Mouse (Mus musculus) embryo, embryonic 11.5 days (tissue): ENCODE data around the gene Ankk1.

Source experiments
- DNase-seq: peaks from one replicate; pipeline ENCODE4 v3.0.0-alpha.2; 2012; ENCODE audit warnings: low read depth, low spot score

Ankk1 gene

GRCm38 (mm10) chr9:49426921-49427320 lies at the start of gene Ankk1:
Gene Ankk1 (minus strand): TSS chr9:49427021.
- no peak for DNase-seq

DNA sequence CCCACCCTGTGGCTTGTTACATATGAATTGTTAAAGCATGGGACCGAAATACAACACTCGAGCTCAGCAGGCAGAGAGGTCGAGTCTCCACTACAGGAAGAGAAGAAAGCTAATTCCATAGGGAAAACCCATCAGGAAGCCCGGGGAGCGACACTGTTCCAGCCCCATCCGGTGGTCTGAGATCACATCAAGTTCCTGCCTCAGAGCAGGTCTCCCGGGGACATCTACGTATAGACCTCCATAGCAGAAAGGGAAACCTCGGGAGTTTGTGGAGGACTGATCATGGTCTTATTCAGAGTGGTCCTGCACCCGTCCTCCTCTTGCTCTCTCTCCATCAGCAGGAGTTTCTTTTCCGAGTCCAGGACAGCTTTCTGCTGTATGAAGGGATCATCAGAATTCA lies 45.3 kb upstream of the Ankk1 start:
- DNase-seq, result no peak

GRCm38 (mm10) chr9:49470946-49471345 lies 44.1 kb upstream of the Ankk1 start:
- DNase-seq, result no peak

GRCm38 (mm10) chr9:49470006-49470405 lies 43.2 kb upstream of the Ankk1 start:
- no peak for DNase-seq

DNA sequence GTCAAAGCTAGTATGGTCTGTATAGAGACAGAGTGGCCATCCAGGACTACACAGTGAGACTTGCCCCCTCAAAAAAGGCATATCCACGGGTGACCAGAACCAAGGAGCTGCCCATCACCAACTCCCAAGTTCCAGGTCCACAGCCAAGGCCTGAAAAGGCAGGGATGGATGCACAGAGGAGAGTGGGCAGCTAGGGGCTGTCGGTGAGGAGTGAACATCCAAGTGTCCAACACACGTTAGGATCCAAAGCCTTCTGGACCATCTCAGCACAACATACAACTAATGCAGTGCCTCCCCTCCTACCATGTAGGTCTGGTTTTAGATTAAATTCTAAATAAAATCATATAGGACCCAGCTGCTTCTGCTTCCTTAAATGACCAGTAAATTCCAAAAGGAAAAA lies 29.3 kb upstream of the Ankk1 start:
- no peak for DNase-seq

DNA sequence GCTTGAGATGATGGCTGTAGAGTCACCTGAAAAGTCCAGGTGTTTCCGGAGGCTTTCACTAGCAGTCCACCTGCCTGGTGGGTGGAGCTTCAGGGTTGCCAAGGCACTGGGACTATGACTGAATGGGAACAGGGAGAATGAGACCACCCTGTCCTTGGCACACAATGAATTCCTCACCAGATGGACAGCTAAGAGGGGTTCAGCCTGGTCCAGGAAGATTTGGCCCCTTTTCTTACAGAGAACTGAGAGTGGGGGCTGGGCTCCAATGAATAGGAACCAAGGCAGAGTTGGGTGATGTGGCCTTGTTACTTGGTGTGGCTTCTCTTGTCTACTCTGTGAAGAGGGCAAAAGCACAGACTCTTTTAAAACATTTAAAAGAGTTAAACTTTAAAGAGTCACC lies 25.6 kb upstream of the Ankk1 start:
- no peak for DNase-seq

DNA sequence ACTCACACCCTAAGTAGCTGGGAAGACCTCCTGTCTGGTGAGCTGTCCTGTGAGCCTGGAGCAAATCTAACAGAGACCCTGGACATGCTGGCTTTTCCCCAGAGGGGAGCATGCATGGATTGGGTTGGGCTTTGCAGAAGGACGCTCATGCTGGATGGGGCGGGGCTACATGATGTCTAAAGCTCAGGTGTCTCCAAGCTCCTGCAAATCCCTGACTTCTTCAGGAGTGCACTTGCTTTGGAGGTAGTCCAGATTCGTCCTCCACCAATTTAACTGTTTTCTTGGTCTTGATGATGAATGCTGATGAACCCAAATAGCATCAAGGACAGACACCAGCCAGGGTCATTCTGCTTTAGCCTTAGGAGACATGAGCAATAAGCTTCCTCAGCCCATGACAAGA lies 23.7 kb upstream of the Ankk1 start:
- DNase-seq, result no peak

DNA sequence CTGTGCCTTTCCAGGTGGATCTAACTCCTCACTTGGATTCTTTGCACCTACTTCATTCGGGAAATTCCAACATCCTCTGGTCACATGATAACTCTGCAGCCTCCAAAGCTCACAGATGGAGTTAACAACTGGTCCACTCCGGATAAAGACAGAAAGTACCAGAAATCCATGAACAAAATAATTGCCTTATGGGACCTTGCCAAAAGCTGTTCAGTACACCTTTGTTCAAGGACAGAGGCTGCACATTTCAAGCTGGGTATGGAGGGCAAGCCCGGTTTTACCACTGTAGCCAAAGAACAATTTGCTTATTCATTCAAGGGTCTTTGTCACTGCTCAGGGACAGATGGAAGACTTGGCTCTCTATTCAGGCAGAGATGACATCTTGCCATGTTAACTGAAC lies 15.8 kb upstream of the Ankk1 start:
- DNase-seq, result no peak

- no peak for DNase-seq
These were observed 657 bp upstream of the Ankk1 start for GRCm38 (mm10) chr9:49427478-49427877.

- no peak for DNase-seq
These were observed 1.2 kb downstream of the Ankk1 start for GRCm38 (mm10) chr9:49425585-49425984.

GRCm38 (mm10) chr9:49423866-49424265 lies 3.0 kb downstream of the Ankk1 start:
- DNase-seq, result no peak

- DNase-seq, result no peak
These were observed 16.2 kb downstream of the Ankk1 start for GRCm38 (mm10) chr9:49410621-49411020.

GRCm38 (mm10) chr9:49407028-49407427 lies 19.8 kb downstream of the Ankk1 start:
- DNase-seq, result no peak

DNA sequence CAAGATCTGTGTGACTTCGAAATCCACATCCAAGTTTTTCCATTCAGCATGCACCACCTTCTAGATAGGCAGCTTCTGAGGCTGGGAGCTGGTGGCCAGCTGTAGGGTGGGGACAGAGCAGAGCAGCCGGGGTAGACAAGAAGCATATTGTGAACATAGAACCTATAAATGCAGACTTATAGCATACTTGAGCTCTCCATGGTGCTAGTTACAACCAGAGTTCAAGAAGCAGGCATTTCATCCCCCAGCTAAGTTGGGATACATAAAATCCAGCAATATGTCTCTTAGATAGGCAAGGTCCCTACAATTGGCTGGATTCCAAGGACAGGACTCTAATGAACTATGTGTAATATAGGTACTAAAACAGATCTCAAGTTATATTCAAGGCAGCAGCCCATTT lies 23.1 kb downstream of the Ankk1 start:
- DNase-seq, result no peak

GRCm38 (mm10) chr9:49396006-49396405 lies 30.8 kb downstream of the Ankk1 start:
- no peak for DNase-seq

DNA sequence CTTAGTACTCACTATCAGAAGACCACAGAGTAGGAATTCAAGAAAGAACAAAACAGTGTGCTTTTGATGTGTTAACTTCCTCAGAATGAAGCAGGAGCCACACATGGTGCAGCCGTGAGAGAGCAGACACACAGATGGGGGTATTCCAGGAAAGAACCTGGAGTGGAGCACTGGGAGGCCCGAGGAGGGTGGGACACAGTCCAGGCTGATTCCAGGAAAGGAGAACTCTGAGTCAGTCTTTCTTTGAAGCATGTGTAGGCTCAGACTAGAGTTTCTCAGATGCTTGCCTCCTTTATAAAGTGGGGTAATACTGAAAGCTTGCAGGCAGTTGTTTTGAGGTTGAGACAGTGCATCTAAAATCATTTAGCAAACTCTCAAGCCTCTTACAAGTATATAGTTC lies 34.6 kb downstream of the Ankk1 start:
- no peak for DNase-seq

GRCm38 (mm10) chr9:49386119-49386518 lies 40.7 kb downstream of the Ankk1 start:
- no peak for DNase-seq

GRCm38 (mm10) chr9:49385301-49385700 lies 41.5 kb downstream of the Ankk1 start:
- DNase-seq, result no peak

DNA sequence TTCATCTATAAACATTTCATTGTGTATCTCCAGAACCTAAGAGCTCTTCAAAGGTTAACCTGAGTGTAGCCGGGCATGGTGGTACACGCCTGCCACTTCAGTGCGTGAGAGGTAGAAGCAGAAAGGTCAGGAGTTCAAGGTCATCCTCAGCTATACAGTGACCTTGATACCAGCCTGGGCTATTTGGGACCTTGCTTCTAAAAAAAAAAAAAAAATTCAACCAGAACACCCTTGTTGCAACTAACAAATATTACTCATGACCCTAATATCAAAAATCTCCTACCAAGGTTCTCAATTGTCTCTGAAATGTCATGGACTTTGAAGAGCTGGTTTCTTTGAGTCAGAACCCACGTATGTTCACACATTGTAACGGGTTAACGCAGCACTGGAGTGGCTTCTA lies 42.0 kb downstream of the Ankk1 start:
- no peak for DNase-seq

DNA sequence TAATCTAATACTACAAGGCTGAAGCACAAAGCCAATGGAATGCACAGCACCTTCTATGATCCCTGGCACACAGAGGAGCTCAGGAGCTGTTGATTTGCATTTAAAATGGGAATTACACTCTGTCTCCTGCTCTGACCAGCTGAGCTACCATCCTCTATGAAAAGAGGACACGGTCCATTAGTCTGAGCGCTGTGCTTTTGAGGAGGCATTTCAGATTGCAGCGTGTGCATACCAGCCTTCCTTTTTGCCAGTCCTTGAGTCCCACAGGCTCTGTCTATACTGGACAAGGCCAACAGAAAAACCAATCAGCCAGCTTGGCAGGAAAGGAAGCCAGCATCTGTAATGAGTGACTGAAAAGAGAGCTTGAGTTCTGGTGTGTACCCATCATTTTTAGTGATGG lies 42.8 kb downstream of the Ankk1 start:
- no peak for DNase-seq

DNA sequence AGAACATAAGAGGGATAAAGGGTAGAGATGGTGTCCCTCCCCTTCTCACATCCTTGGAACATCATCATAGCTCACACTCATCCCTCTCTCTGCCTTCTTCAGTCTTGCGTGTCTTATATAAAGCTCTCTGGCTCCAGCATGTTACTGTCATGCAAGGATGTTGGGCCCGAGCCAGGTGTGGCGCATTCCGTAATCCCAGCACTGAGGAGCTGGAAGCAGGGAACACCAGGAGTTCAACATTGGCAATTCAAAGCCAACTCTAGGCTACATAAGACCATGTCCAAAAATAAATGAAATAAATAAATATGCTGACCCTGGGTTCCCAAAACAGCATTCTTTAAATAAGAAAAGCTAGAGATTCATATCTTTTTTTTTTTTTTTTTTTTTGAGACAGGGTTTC lies 46.9 kb downstream of the Ankk1 start:
- no peak for DNase-seq

DNA sequence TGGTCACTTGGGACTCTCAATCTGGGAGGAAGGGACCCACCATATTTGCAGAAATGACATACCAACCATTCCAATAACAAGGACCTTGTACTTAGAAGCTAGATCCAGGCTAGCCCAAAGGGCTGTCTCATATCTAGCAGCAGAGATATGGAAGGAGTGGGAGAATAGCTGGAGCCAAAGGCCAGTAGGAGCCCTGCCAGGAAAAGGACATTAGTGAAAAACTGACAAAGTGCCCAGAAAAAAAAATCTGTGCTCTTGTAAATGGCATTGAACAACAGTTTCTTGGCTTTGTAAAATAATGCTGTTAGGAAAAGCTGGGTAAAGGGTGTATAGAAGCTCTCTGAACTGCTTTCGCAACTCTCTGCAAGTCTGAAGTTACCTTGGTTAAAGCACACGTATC lies 52.9 kb downstream of the Ankk1 start:
- no peak for DNase-seq

DNA sequence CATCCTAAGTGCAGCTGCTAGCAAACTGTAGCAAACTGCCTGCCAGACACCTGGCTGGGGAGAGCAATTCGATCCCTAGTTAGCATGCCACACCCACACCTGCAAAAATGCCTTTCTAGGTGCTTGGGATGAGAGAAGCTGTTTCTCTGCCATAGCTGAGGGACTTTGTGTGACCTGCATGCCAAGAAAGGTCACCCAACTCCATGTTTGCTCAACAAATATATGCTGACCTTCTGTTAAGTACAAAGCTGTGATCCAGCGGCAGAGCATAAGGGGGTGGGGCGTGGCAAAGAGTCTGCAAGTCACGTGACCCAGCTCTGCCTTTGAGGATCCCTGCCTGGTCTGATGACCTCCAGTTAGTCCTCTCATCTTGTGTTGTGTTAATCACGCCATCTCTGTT lies 61.1 kb downstream of the Ankk1 start:
- DNase-seq, result no peak
